Mouse (Mus musculus) liver, embryonic 16.5 days (tissue): ENCODE data around the gene Prlh. TPM values are rescaled to one million over a fixed set of nuclear protein-coding genes. Genes with fewer than 3 reads are reported as not detected.

Experiments
- ATAC-seq: fragments of 200-750 bp; cut with Nextera tagmentation; 2 replicates; pipeline ENCODE4 v1.8.0; 2017; ENCODE audit warnings: low read depth, mild to moderate bottlenecking, moderate number of reproducible peaks, moderate library complexity
- H3K27ac ChIP-seq: fragments of 300-500 bp; sonication (generic); 2 replicates; pipeline ENCODE4 v1.5.1; 2014; ENCODE audit warnings: mild to moderate bottlenecking, low read length
- H3K27me3 ChIP-seq: fragments of 300-500 bp; sonication (generic); 2 replicates; pipeline ENCODE4 v1.6.1; 2014; ENCODE audit warnings: low read depth, low read length, mixed read lengths; ENCODE audit not compliant: control insufficient read depth, insufficient read depth
- H3K36me3 ChIP-seq: fragments of 300-500 bp; sonication (generic); 2 replicates; pipeline ENCODE4 v1.6.1; 2014; ENCODE audit warnings: mild to moderate bottlenecking; ENCODE audit not compliant: control insufficient read depth, insufficient read depth
- H3K4me1 ChIP-seq: fragments of 300-500 bp; sonication (generic); 2 replicates; pipeline ENCODE4 v1.6.1; 2014; ENCODE audit warnings: low read depth, low read length, mixed read lengths; ENCODE audit not compliant: control insufficient read depth
- H3K4me2 ChIP-seq: fragments of 300-500 bp; sonication (generic); 2 replicates; pipeline ENCODE4 v1.6.1; 2014; ENCODE audit warnings: low read depth, low read length, mixed read lengths
- H3K4me3 ChIP-seq: fragments of 300-500 bp; sonication (generic); 2 replicates; pipeline ENCODE4 v1.5.1; 2014; ENCODE audit warnings: low read depth, mild to moderate bottlenecking, low read length
- H3K9ac ChIP-seq: fragments of 300-500 bp; sonication (generic); 2 replicates; pipeline ENCODE4 v1.6.1; 2014; ENCODE audit warnings: low read depth, low read length
- H3K9me3 ChIP-seq: fragments of 300-500 bp; sonication (generic); replicated peaks from 2 replicates; pipeline ENCODE4 v1.6.1; 2016; ENCODE audit warnings: low read length; ENCODE audit not compliant: control insufficient read depth
- WGBS: fragments of 180-500 bp; shearing (Covaris S2); extraction: QIAGEN DNeasy Blood & Tissue Kit; methylation state at CpG from one replicate; pipeline ENCODE4 v1.1.7; 2014; ENCODE audit not compliant: insufficient replicate concordance; 5-methylcytosine and 5-hydroxymethylcytosine counted together
- polyA plus RNA-seq: library from polyadenylated mRNA; unstranded; fragments of >200 nt; fragmentation: Nextera tagmentation; extraction: Ambion mirVana; gene quantifications from 2 replicates; pipeline ENCODE4 v1.2.1, GENCODE M21; 2015

Gene Prlh
- polyA plus RNA-seq, 1 experiment from 2014 or later = not detected

GRCm38 (mm10) chr1:90939980-90940379, 12.9 kb upstream of the Prlh start:
- H3K27ac ChIP-seq = no peak overlapping the region
- no peak overlapping the region for H3K4me2 ChIP-seq
- no peaks in the 10 kb centered on the region for H3K4me1 ChIP-seq
- H3K4me3 ChIP-seq = no peak overlapping the region
- H3K9me3 ChIP-seq = no peaks in the 10 kb centered on the region
- no peak overlapping the region for H3K9ac ChIP-seq
- no peaks in the 10 kb centered on the region for H3K27me3 ChIP-seq
- ATAC-seq = no peak
- H3K36me3 ChIP-seq = no peaks in the 10 kb centered on the region
- 49% methylated on average over 4 of the region's 4 CpGs for WGBS

- ATAC-seq = no peak
- no peaks in the 10 kb centered on the region for H3K36me3 ChIP-seq
- H3K9ac ChIP-seq = no peak overlapping the region
- H3K4me3 ChIP-seq = no peak overlapping the region
- no peaks in the 10 kb centered on the region for H3K9me3 ChIP-seq
- WGBS = 65% methylated on average over 10 of the region's 10 CpGs
- no peak overlapping the region for H3K27ac ChIP-seq
- H3K4me1 ChIP-seq = no peaks in the 10 kb centered on the region
- H3K4me2 ChIP-seq = no peak overlapping the region
- H3K27me3 ChIP-seq = no peaks in the 10 kb centered on the region
These were observed 7.7 kb upstream of the Prlh start for GRCm38 (mm10) chr1:90945171-90945570.

GRCm38 (mm10) chr1:90947252-90947651, 5.7 kb upstream of the Prlh start:
- Histone ChIP-seq H3K9me3 (no peaks in the 10 kb centered on the region), H3K36me3 (no peaks in the 10 kb centered on the region), H3K9ac (no peak overlapping the region), H3K4me2 (no peak overlapping the region), H3K4me1 (no peaks in the 10 kb centered on the region), H3K27me3 (no peaks in the 10 kb centered on the region), H3K27ac (no peak overlapping the region), H3K4me3 (no peak overlapping the region)
- ATAC-seq = 0 out of 2 replicates have a peak, but pooled peaks have one; percentile 58
- 31% methylated on average over 2 of the region's 2 CpGs for WGBS

- Histone ChIP-seq H3K9me3 (no peaks in the 10 kb centered on the region), H3K4me3 (no peak overlapping the region), H3K9ac (no peak overlapping the region), H3K27me3 (no peaks in the 10 kb centered on the region), H3K36me3 (no peaks in the 10 kb centered on the region), H3K4me2 (no peak overlapping the region), H3K27ac (no peak overlapping the region), H3K4me1 (no peaks in the 10 kb centered on the region)
- WGBS = 14% methylated on average over 9 of the region's 9 CpGs
- ATAC-seq = no peak
These were observed 3.6 kb upstream of the Prlh start for GRCm38 (mm10) chr1:90949309-90949708.

- Histone ChIP-seq H3K4me3 (no peak overlapping the region), H3K4me2 (no peak overlapping the region), H3K4me1 (no peaks in the 10 kb centered on the region), H3K9ac (no peak overlapping the region), H3K36me3 (no peaks in the 10 kb centered on the region), H3K27ac (no peak overlapping the region), H3K9me3 (no peaks in the 10 kb centered on the region), H3K27me3 (no peaks in the 10 kb centered on the region)
- ATAC-seq = no peak
- 46% methylated on average over 7 of the region's 7 CpGs for WGBS
These were observed 1.2 kb upstream of the Prlh start for GRCm38 (mm10) chr1:90951670-90952069.

GRCm38 (mm10) chr1:90953688-90954087, 780 bp downstream of the Prlh start:
- 69% methylated on average over 11 of the region's 11 CpGs for WGBS
- ATAC-seq = no peak

GRCm38 (mm10) chr1:90956245-90957096, 3.6 kb downstream of the Prlh start:
- Histone ChIP-seq H3K36me3 (no peaks in the 10 kb centered on the region), H3K4me2 (no peak overlapping the region)
- no peak for ATAC-seq

More at GRCm38 (mm10) chr1:90953688-90954087, 780 bp downstream of the Prlh start:
- H3K9ac ChIP-seq = no peak overlapping the region
- H3K4me1 ChIP-seq = no peaks in the 10 kb centered on the region
- H3K4me3 ChIP-seq = no peak overlapping the region
- H3K4me2 ChIP-seq = no peak overlapping the region
- no peaks in the 10 kb centered on the region for H3K27me3 ChIP-seq
- H3K36me3 ChIP-seq = no peaks in the 10 kb centered on the region
- no peaks in the 10 kb centered on the region for H3K9me3 ChIP-seq
- H3K27ac ChIP-seq = no peak overlapping the region

GRCm38 (mm10) chr1:90962526-90962925, 9.6 kb downstream of the Prlh start:
- Histone ChIP-seq H3K4me3 (no peak overlapping the region), H3K27me3 (no peaks in the 10 kb centered on the region), H3K9me3 (no peaks in the 10 kb centered on the region), H3K27ac (no peak overlapping the region), H3K4me2 (no peak overlapping the region), H3K36me3 (no peaks in the 10 kb centered on the region), H3K9ac (no peak overlapping the region), H3K4me1 (no peaks in the 10 kb centered on the region; the same call in none of the 2 replicates)
- ATAC-seq = peak; percentile 43; the same call in 1 of the 2 replicates
- WGBS = 33% methylated on average over 4 of the region's 4 CpGs

More at GRCm38 (mm10) chr1:90956245-90957096, 3.6 kb downstream of the Prlh start:
- Histone ChIP-seq H3K9me3 (no peaks in the 10 kb centered on the region), H3K4me1 (no peaks in the 10 kb centered on the region), H3K4me3 (no peak overlapping the region), H3K27ac (no peak overlapping the region), H3K27me3 (no peaks in the 10 kb centered on the region), H3K9ac (no peak overlapping the region)
- 29% methylated on average over 7 of the region's 7 CpGs for WGBS

- 38% methylated on average over 3 of the region's 3 CpGs for WGBS
These were observed 10.1 kb downstream of the Prlh start for GRCm38 (mm10) chr1:90962994-90963393.

More at GRCm38 (mm10) chr1:90962994-90963393, 10.1 kb downstream of the Prlh start:
- H3K4me3 ChIP-seq = no peak overlapping the region
- H3K9me3 ChIP-seq = no peaks in the 10 kb centered on the region
- no peak overlapping the region for H3K27ac ChIP-seq
- H3K27me3 ChIP-seq = no peaks in the 10 kb centered on the region
- no peak overlapping the region for H3K9ac ChIP-seq
- no peaks in the 10 kb centered on the region for H3K36me3 ChIP-seq
- H3K4me2 ChIP-seq = no peak overlapping the region
- peak; percentile 78 for ATAC-seq
- no peaks in the 10 kb centered on the region; the same call in none of the 2 replicates for H3K4me1 ChIP-seq
